Mouse (Mus musculus): ENCODE results near the gene D17H6S53E. TPM values are rescaled to one million over a fixed set of nuclear protein-coding genes. Genes with fewer than 3 reads are reported as not detected.

D17H6S53E gene
- total RNA-seq, 1 experiment, result 11.2 TPM

- in situ Hi-C loops (cut with MboI; ENCODE audit: low sequenced_read_pairs in 2 of 2, unreplicated experiment in 2 of 2), result no loop called here
- peaks cover 26% of the 10 kb centered on the region; the same call in 1 of the 2 replicates for H3K36me3 ChIP-seq (ENCODE audit: control insufficient read depth, insufficient read depth, low read length, poor library complexity, severe bottlenecking)
These were observed 29.0 kb upstream of the D17H6S53E start for GRCm38 (mm10) chr17:35097164-35097655.

GRCm38 (mm10) chr17:35100196-35100765, 25.9 kb upstream of the D17H6S53E start:
- Histone ChIP-seq H3K9ac (ENCODE audit: insufficient read depth, low read depth, low read length, poor library complexity, severe bottlenecking) (no peak overlapping the region), H3K36me3 (ENCODE audit: control insufficient read depth, insufficient read depth, low read length, poor library complexity, severe bottlenecking) (peaks cover 22% of the 10 kb centered on the region; the same call in 1 of the 2 replicates), H3K9me3 (ENCODE audit: control insufficient read depth, insufficient read depth, low read depth, low read length) (no peaks in the 10 kb centered on the region), H3K4me1 (ENCODE audit: control insufficient read depth in 2 of 2, insufficient read depth in 2 of 2, low read length in 2 of 2, poor library complexity in 1 of 2) (peaks cover 0 to 6% of the 10 kb centered on the region in 2 experiments; a peak in 1 of 4 replicates), H3K4me3 (ENCODE audit: insufficient read depth in 1 of 2, low read depth in 1 of 2, low read length in 2 of 2, poor library complexity in 1 of 2, severe bottlenecking in 1 of 2) (no peak overlapping the region; a peak in 1 of 4 replicates), H3K27ac (ENCODE audit: insufficient read depth, low read depth, low read length, poor library complexity, severe bottlenecking) (no peak overlapping the region)
- TF ChIP-seq MAFK (IDR thresholded peaks at IDR 0.05; ENCODE audit: insufficient read depth, low read depth, low read length) (no peak), ZC3H11A (IDR thresholded peaks at IDR 0.05; ENCODE audit: borderline replicate concordance, low read depth, low read length) (no peak), HCFC1 (IDR thresholded peaks at IDR 0.05; ENCODE audit: borderline replicate concordance, insufficient read depth, low read length) (no peak), CHD2 (IDR thresholded peaks at IDR 0.05; ENCODE audit: low read depth, low read length) (no peak)
- in situ Hi-C loops (cut with MboI; ENCODE audit: low sequenced_read_pairs in 2 of 2, unreplicated experiment in 2 of 2), result loop anchor here in 1 of 2 experiments (25.0 kb wide), 1 partner anchor 88 kb away; the partner anchor contains the start of genes Vars and Vwa7
- DNase-seq (ENCODE audit: low read depth, low spot score), result no peak

More at GRCm38 (mm10) chr17:35097164-35097655, 29.0 kb upstream of the D17H6S53E start:
- no peak for TF ChIP-seq ZC3H11A (IDR thresholded peaks at IDR 0.05; ENCODE audit: borderline replicate concordance, low read depth, low read length)
- no peak for TF ChIP-seq MAFK (IDR thresholded peaks at IDR 0.05; ENCODE audit: insufficient read depth, low read depth, low read length)
- no peak for TF ChIP-seq CHD2 (IDR thresholded peaks at IDR 0.05; ENCODE audit: low read depth, low read length)
- no peak for TF ChIP-seq HCFC1 (IDR thresholded peaks at IDR 0.05; ENCODE audit: borderline replicate concordance, insufficient read depth, low read length)
- no peak for TF ChIP-seq ZNF384 (IDR thresholded peaks at IDR 0.05; ENCODE audit: low read depth, low read length)
- Histone ChIP-seq H3K9me3 (ENCODE audit: control insufficient read depth, insufficient read depth, low read depth, low read length) (no peaks in the 10 kb centered on the region), H3K9ac (ENCODE audit: insufficient read depth, low read depth, low read length, poor library complexity, severe bottlenecking) (no peak overlapping the region), H3K4me1 (ENCODE audit: control insufficient read depth in 2 of 2, insufficient read depth in 2 of 2, low read length in 2 of 2, poor library complexity in 1 of 2) (peaks cover 0 to 8% of the 10 kb centered on the region in 2 experiments; a peak in 1 of 4 replicates), H3K27ac (ENCODE audit: insufficient read depth, low read depth, low read length, poor library complexity, severe bottlenecking) (no peak overlapping the region), H3K4me3 (ENCODE audit: insufficient read depth in 1 of 2, low read depth in 1 of 2, low read length in 2 of 2, poor library complexity in 1 of 2, severe bottlenecking in 1 of 2) (no peak overlapping the region)
- DNase-seq (ENCODE audit: low read depth, low spot score), result no peak

GRCm38 (mm10) chr17:35101161-35101560, 25.0 kb upstream of the D17H6S53E start:
- Histone ChIP-seq H3K9me3 (ENCODE audit: control insufficient read depth, insufficient read depth, low read depth, low read length) (no peaks in the 10 kb centered on the region), H3K36me3 (ENCODE audit: control insufficient read depth, insufficient read depth, low read length, poor library complexity, severe bottlenecking) (peaks cover 20% of the 10 kb centered on the region; the same call in 1 of the 2 replicates), H3K9ac (ENCODE audit: insufficient read depth, low read depth, low read length, poor library complexity, severe bottlenecking) (no peak overlapping the region), H3K27ac (ENCODE audit: insufficient read depth, low read depth, low read length, poor library complexity, severe bottlenecking) (no peak overlapping the region), H3K4me1 (ENCODE audit: control insufficient read depth in 2 of 2, insufficient read depth in 2 of 2, low read length in 2 of 2, poor library complexity in 1 of 2) (peaks cover 0 to 9% of the 10 kb centered on the region in 2 experiments; a peak in 1 of 4 replicates), H3K4me3 (ENCODE audit: insufficient read depth in 1 of 2, low read depth in 1 of 2, low read length in 2 of 2, poor library complexity in 1 of 2, severe bottlenecking in 1 of 2) (no peak overlapping the region)
- TF ChIP-seq HCFC1 (IDR thresholded peaks at IDR 0.05; ENCODE audit: borderline replicate concordance, insufficient read depth, low read length) (no peak), CHD2 (IDR thresholded peaks at IDR 0.05; ENCODE audit: low read depth, low read length) (no peak), ZC3H11A (IDR thresholded peaks at IDR 0.05; ENCODE audit: borderline replicate concordance, low read depth, low read length) (no peak), MAFK (IDR thresholded peaks at IDR 0.05; ENCODE audit: insufficient read depth, low read depth, low read length) (no peak), ZNF384 (IDR thresholded peaks at IDR 0.05; ENCODE audit: low read depth, low read length) (no peak)
- no peak for DNase-seq (ENCODE audit: low read depth, low spot score)
- in situ Hi-C loops (cut with MboI; ENCODE audit: low sequenced_read_pairs in 2 of 2, unreplicated experiment in 2 of 2), result loop anchor here in 1 of 2 experiments (25.0 kb wide), 1 partner anchor 89 kb away; the partner anchor contains the start of genes Vars and Vwa7

DNA sequence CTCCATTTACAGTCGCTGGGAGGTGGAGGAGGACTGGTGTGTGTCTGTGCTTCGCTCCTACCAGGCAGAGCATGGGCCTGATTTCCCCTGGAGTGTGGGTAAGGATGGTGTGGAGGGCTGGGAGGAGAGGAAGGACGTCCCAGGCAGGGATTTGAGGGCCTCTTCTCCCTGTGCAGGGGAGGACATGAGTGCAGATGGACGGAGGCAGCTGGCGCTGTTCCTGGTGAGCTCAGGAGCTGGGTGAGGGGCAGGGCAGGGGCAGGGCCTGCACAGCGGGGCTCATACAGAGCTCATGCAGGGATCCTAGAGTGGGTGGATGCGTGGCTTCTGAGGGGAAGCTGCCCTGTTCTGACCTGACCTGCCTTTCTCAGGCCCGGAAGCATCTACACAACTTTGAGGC, 23.9 kb upstream of the D17H6S53E start:
- Histone ChIP-seq H3K4me1 (ENCODE audit: control insufficient read depth in 2 of 2, insufficient read depth in 2 of 2, low read length in 2 of 2, poor library complexity in 1 of 2) (peaks cover 0 to 9% of the 10 kb centered on the region in 2 experiments; a peak in 1 of 4 replicates), H3K4me3 (ENCODE audit: insufficient read depth in 1 of 2, low read depth in 1 of 2, low read length in 2 of 2, poor library complexity in 1 of 2, severe bottlenecking in 1 of 2) (no peak overlapping the region), H3K9ac (ENCODE audit: insufficient read depth, low read depth, low read length, poor library complexity, severe bottlenecking) (no peak overlapping the region), H3K27ac (ENCODE audit: insufficient read depth, low read depth, low read length, poor library complexity, severe bottlenecking) (no peak overlapping the region), H3K9me3 (ENCODE audit: control insufficient read depth, insufficient read depth, low read depth, low read length) (no peaks in the 10 kb centered on the region), H3K36me3 (ENCODE audit: control insufficient read depth, insufficient read depth, low read length, poor library complexity, severe bottlenecking) (peaks cover 18% of the 10 kb centered on the region; the same call in 1 of the 2 replicates)
- no peak for DNase-seq (ENCODE audit: low read depth, low spot score)
- in situ Hi-C loops (cut with MboI; ENCODE audit: low sequenced_read_pairs in 2 of 2, unreplicated experiment in 2 of 2), result loop anchor here in 1 of 2 experiments (25.0 kb wide), 1 partner anchor 90 kb away; the partner anchor contains the start of genes Vars and Vwa7
- TF ChIP-seq MAFK (IDR thresholded peaks at IDR 0.05; ENCODE audit: insufficient read depth, low read depth, low read length) (no peak), HCFC1 (IDR thresholded peaks at IDR 0.05; ENCODE audit: borderline replicate concordance, insufficient read depth, low read length) (no peak), CHD2 (IDR thresholded peaks at IDR 0.05; ENCODE audit: low read depth, low read length) (no peak)

Data from ES-E14 (cell line).